Mouse (Mus musculus) E14TG2a.4 (cell line): ENCODE results near the gene Flywch1.

ENCODE experiments used
- H3K27me3 ChIP-seq: 2 replicates; pipeline ENCODE4 v1.6.1; 2014; ENCODE audit warnings: low read length, control low read depth; ENCODE audit not compliant: insufficient read depth
- H3K36me3 ChIP-seq: 2 replicates; pipeline ENCODE4 v1.6.1; 2014; ENCODE audit warnings: low read length, control low read depth; ENCODE audit not compliant: insufficient read depth
- H3K4me1 ChIP-seq: replicated peaks from 2 replicates; pipeline ENCODE4 v1.6.1; 2014; ENCODE audit warnings: low read depth, low read length, control low read depth
- H3K4me3 ChIP-seq: replicated peaks from 2 replicates; pipeline ENCODE4 v1.5.1; 2014; ENCODE audit warnings: mild to moderate bottlenecking, low read length
- H3K9me3 ChIP-seq: 2 replicates; pipeline ENCODE4 v1.6.1; 2014; ENCODE audit warnings: low read length, control low read depth
- CTCF ChIP-seq: conservative IDR thresholded peaks from 2 replicates; pipeline ENCODE4 v1.5.1; 2014; ENCODE audit warnings: low read length
- NANOG ChIP-seq: IDR thresholded peaks from 2 replicates; pipeline ENCODE4 v1.6.1; 2014; ENCODE audit warnings: borderline replicate concordance, low read length, mixed read lengths
- POU5F1 ChIP-seq: IDR thresholded peaks from 2 replicates; pipeline ENCODE4 v1.6.1; 2014; ENCODE audit warnings: low read length, borderline replicate concordance

Flywch1 gene

GRCm38 (mm10) chr17:23719455-23719854 is 51.9 kb downstream of the Flywch1 start:
- H3K4me3 ChIP-seq, result no peak overlapping the region
- TF ChIP-seq CTCF (no peak), POU5F1 (no peak), NANOG (no peak)
- H3K36me3 ChIP-seq, result no peaks in the 10 kb centered on the region
- peaks cover 14% of the 10 kb centered on the region; the same call in 1 of the 2 replicates for H3K4me1 ChIP-seq
- H3K27me3 ChIP-seq, result peaks cover 56% of the 10 kb centered on the region
- H3K9me3 ChIP-seq, result no peaks in the 10 kb centered on the region

DNA sequence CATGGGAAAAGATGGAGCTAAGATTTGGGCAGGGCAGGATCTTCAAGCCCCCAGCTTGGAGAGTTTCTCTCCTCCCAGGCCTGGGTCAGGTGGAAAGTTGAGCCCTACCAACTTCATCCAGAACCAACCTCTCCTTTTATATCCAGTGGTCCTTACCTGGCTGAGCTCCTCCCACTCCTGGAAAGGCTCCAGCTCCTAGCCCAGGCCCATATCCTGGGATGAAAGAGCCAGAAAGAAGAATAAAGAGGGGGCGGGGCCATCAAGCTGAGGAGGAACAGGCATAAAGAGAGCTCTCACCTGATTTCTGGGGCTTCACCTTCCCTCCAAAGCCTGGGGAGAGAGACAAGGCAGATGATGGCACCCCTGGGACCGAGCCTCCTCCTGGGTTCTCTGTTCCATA is 54.4 kb downstream of the Flywch1 start:
- Histone ChIP-seq H3K36me3 (no peaks in the 10 kb centered on the region), H3K4me3 (no peak overlapping the region), H3K4me1 (peaks cover 13% of the 10 kb centered on the region; the same call in 1 of the 2 replicates), H3K9me3 (no peaks in the 10 kb centered on the region), H3K27me3 (peaks cover 67% of the 10 kb centered on the region)
- TF ChIP-seq CTCF (no peak), POU5F1 (no peak), NANOG (no peak)

GRCm38 (mm10) chr17:23706212-23706611 is 65.2 kb downstream of the Flywch1 start:
- TF ChIP-seq POU5F1 (no peak), CTCF (peak; percentile 91)
- H3K4me3 ChIP-seq, result no peak overlapping the region
- no peaks in the 10 kb centered on the region for H3K36me3 ChIP-seq
- H3K9me3 ChIP-seq, result no peaks in the 10 kb centered on the region
- H3K27me3 ChIP-seq, result peaks cover 35% of the 10 kb centered on the region
- peaks cover 32% of the 10 kb centered on the region for H3K4me1 ChIP-seq

DNA sequence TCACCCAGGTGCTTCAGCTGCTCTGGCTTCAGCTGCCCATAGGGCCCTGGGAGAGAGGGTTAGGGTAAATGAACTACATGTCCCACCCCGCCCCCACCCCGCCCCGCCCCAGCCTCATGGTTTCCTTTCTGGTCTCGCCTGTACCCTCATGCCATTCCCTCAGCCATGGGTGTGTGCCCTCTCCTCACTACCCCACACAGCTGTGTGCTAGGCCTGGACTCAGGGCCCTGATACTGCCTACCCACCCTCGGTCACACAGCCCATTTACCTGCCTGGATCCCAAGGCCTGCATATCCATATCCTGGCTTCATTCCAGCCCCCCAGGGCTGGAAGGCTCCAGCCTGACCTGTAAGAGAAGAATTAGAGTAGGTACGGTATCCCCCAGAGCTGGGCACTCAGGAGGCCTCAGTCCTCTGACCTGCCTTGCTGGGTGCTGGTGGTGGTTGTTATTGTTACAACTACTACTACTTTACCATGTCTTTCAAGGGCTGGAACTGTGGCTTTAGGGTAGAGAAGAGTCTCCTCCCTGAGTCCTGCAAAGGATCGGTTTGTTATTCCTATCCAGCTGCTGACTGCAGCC is 65.8 kb downstream of the Flywch1 start:
- TF ChIP-seq NANOG (no peak), POU5F1 (no peak), CTCF (no peak)

DNA sequence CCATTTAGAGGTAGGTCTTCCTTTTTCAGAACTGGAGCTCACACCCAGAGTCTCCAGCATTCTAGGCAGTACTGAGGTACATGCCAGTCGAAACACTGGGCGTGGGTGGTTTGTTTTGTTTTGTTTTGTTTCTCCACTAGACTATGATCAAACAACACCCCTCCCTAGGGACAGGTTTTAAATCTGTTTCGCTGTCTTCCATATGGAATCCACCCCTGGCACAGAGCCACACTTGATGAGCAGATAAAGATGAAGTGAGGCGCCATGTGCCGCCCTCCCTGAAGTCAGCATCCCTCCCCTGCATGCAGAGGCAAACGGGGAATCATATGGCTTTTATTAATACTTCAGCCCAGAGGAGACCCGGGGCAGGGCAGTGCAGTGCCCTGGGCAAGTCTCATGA is 66.7 kb downstream of the Flywch1 start:
- Histone ChIP-seq H3K27me3 (peaks cover 31% of the 10 kb centered on the region), H3K4me3 (peak overlapping the region; percentile 23; the same call in 1 of the 2 replicates), H3K4me1 (peaks cover 22% of the 10 kb centered on the region), H3K9me3 (no peaks in the 10 kb centered on the region), H3K36me3 (no peaks in the 10 kb centered on the region)
- TF ChIP-seq NANOG, result no peak
- TF ChIP-seq POU5F1, result no peak
- no peak for TF ChIP-seq CTCF

More for the DNA sequence above, 65.8 kb downstream of the Flywch1 start:
- Histone ChIP-seq H3K4me1 (peaks cover 27% of the 10 kb centered on the region), H3K4me3 (no peak overlapping the region), H3K27me3 (peaks cover 40% of the 10 kb centered on the region), H3K9me3 (no peaks in the 10 kb centered on the region), H3K36me3 (no peaks in the 10 kb centered on the region)

DNA sequence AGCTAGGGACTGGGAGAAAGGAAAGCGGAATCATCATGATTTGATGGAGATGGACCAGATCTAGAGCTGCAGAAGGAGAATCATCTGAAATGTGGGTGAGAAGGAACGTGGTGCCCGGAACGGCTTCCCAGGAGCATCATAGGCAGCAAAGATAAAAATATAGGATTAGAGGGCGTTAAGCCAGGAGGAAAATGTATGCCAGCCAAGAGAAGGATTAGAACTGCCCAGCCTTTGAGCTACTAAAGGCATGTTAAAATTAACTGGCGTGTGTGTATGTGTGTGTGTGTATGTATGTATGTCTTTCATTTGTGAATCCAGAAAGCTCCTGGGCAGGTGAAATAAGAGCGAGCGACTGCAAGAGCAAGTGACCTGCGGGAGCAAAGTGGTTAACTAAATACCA is 68.1 kb downstream of the Flywch1 start:
- no peaks in the 10 kb centered on the region for H3K36me3 ChIP-seq
- H3K9me3 ChIP-seq, result no peaks in the 10 kb centered on the region
- peaks cover 28% of the 10 kb centered on the region for H3K4me1 ChIP-seq
- H3K4me3 ChIP-seq, result no peak overlapping the region
- TF ChIP-seq CTCF, result no peak
- peaks cover 38% of the 10 kb centered on the region for H3K27me3 ChIP-seq
